Mouse (Mus musculus) megakaryocyte-erythroid progenitor cell, adult 5 weeks (primary cell): Measurements from ENCODE around the gene Olfr1333. TPM values are rescaled to one million over a fixed set of nuclear protein-coding genes. Genes with fewer than 3 reads are reported as not detected.

Source experiments
- polyA plus RNA-seq: library from polyadenylated mRNA; stranded (reverse); fragments of >175 nt; gene quantifications from 2 replicates; pipeline ENCODE4 v1.2.3, GENCODE M21; 2012

Olfr1333 gene
- polyA plus RNA-seq = not detected in 2 replicates

DNA sequence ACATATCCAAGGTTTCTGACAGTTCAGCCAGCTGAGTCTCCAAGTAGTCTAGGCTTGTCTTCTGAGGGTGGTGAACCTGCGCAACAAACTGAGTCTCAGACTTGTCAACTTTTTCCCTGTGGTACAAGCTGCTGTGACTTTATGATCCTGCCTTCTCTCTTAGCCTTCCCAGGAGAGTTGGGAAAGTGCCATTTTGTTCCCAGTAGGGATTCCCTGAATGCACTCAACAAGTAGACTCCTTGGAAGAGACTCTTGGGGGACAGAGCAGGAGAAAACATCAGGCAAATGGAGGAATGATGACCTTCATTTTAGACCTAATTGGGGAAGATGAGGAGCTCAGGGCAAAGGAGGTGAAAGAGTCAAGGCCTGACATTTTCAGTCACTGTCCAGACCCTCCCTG is at the start of gene Olfr1333:
TSS of gene Olfr1333 (minus strand) at position 101 of the 400 bp plus-strand sequence.

DNA sequence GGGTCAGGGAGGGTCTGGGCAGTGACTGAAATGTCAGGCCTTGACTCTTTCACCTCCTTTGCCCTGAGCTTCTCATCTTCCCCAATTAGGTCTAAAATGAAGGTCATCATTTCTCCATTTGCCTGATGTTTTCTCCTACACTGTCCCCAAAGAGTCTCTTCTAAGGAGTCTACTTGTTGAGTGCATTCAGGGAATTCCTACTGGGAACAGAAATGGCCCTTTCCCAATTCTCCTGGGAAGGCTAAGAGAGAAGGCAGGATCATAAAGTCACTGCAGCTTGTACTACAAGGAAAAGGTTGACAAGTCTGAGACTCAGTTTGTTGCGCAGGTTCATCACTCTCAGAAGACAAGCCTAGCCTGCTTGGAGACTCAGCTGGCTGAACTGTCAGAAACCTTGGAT is 28.3 kb upstream of the Olfr1333 start, which contains the start of gene Olfr1331:
TSS of gene Olfr1331 (plus strand) at position 301 of the 400 bp plus-strand sequence.

DNA sequence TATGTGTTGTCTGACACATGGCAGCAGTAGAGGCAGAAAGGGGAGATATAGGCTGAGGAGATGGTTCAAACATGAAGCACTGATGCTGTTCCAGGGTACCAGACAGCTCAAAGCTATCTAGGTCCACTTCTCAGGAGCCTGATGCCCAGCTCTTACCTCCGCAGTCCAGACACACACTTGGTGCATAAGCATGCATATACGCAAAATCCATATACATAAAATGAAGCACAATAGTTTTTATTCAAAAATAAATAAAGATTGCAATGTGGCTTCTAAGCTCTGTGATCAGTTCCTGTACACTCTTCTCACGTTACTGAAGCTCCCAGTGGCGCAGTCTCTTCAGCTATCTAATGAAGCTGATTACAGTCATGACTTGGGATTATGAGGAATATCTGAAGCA is 26.2 kb downstream of the Olfr1333 start, which contains the start of gene Olfr1335:
TSS of gene Olfr1335 (minus strand) at position 101 of the 400 bp plus-strand sequence.

DNA sequence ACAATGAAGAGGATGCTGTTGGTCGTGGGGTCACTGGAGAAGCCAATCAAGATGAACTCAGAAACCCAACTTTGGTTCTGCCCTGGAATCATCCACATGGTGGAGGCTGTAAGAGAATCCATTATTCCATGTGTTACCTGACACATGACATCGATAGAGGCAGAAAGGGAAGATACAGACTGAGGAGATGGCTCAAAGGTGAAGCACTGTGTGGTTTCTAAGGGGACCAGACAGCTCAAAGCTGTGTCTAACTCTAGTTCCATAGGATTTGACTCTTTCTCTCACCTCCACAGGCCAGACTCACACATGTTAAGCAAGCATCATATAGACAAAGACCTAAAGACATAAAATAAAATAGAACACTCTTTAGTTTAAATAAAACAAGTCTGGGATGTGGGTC is 53.6 kb downstream of the Olfr1333 start, which contains the start of gene Olfr1337:
TSS of gene Olfr1337 (minus strand) at position 101 of the 400 bp plus-strand sequence.

Other genes with a start within 250 kb of the Olfr1333 start
- gene Cfap57, start 215.5 kb downstream of the Olfr1333 start, polyA plus RNA-seq = 0.15 and 0.48 TPM in 2 replicates
- 22.2 and 32.5 TPM in 2 replicates for gene Ebna1bp2, start 215.5 kb downstream of the Olfr1333 start, polyA plus RNA-seq
- gene Olfr62, start 177.3 kb downstream of the Olfr1333 start, polyA plus RNA-seq = not detected in 2 replicates
- not detected in 2 replicates for gene Olfr1342, start 143.5 kb downstream of the Olfr1333 start, polyA plus RNA-seq
- gene Olfr1341, start 132.8 kb downstream of the Olfr1333 start, polyA plus RNA-seq = not detected in 2 replicates
- gene Olfr1340, start 116.1 kb downstream of the Olfr1333 start, polyA plus RNA-seq = not detected in 2 replicates
- gene Olfr1339, start 104.1 kb downstream of the Olfr1333 start, polyA plus RNA-seq = not detected in 2 replicates
- 0.02 TPM in 1 of 2 replicates, not detected in the other for gene Olfr1338, start 77.5 kb downstream of the Olfr1333 start, polyA plus RNA-seq
- gene Olfr1337, start 53.7 kb downstream of the Olfr1333 start, polyA plus RNA-seq = not detected in 2 replicates
- not detected in 2 replicates for gene Olfr1335, start 26.3 kb downstream of the Olfr1333 start, polyA plus RNA-seq
- gene Olfr1331, start 28.4 kb upstream of the Olfr1333 start, polyA plus RNA-seq = not detected in 2 replicates
- gene Olfr1330, start 52.3 kb upstream of the Olfr1333 start, polyA plus RNA-seq = not detected in 2 replicates
- gene Olfr1329, start 81.2 kb upstream of the Olfr1333 start, polyA plus RNA-seq = not detected in 2 replicates
- gene Olfr1328, start 102.3 kb upstream of the Olfr1333 start, polyA plus RNA-seq = not detected in 2 replicates
- gene Lao1, start 125.3 kb upstream of the Olfr1333 start, polyA plus RNA-seq = 0.09 TPM in 1 of 2 replicates, not detected in the other